10 mouse cellular contexts compared by ENCODE assay signal in the genomic region with DNA sequence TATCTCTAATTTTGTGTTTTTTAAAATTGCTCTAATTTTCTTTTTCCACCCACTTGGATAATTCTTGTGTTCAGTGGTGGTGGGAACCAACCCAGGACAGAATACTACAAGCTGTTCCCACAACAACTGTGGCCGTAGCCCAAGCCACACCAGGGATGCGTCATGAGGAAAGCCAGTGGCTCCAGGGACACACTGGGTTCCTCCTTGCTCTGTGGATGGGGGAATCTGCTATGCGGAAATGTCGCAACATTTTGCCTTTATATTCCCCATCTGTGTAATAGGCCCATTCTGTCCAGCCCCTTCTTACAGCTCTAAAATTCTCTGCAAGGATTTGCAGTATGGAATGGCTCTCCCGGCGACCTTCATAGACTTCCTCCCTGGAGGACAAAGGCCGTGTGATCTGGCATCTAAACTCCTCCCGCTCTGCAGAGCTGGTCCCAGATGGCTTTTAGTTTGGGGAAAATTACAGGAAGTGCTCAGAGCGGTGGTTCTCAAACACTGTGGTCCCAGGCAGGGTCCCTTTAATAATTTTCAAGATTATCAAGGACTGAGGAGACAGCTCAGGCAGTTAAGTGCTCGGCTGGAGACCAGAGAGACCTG. TPM values are rescaled to one million over a fixed set of nuclear protein-coding genes. Genes with fewer than 3 reads are reported as not detected.
DNase-seq lines count a peak whose midpoint lies in the region; ATAC-seq and TF ChIP-seq lines count a peak whose summit lies in the region.
"Had no signal": no experiment of that assay in that cellular context is flagged by ENCODE, and none has a peak within 500 bp of the region (broad histone marks: within the 10 kb centered on the region; RNA-seq: fewer than 3 reads in every experiment).

No protein-coding gene starts in this region.

- H3K9ac ChIP-seq in heart, embryonic 12.5 days = no peak overlapping the region
- no peak overlapping the region for H3K9ac ChIP-seq in heart, adult 2 months (ENCODE audit: low read depth, low read length)
- H3K9ac ChIP-seq in liver, embryonic 11.5 days (ENCODE audit: low read depth, low read length) = no peak overlapping the region

- H3K4me3 ChIP-seq in heart, embryonic 12.5 days = no peak overlapping the region
- no peak overlapping the region for H3K4me3 ChIP-seq in C2C12 (ENCODE audit: insufficient read depth, poor library complexity, severe bottlenecking)
- no peak overlapping the region for H3K4me3 ChIP-seq in heart, adult 2 months
- H3K4me3 ChIP-seq in limb, embryonic 10.5 days = no peak overlapping the region
- H3K4me3 ChIP-seq in liver, embryonic 11.5 days (ENCODE audit: low read depth, low read length) = no peak overlapping the region
- H3K4me3 ChIP-seq: erythroblast, embryonic 14.5 days had no signal

- WGBS in heart, embryonic 12.5 days = 64% methylated on average over 10 of the region's 10 CpGs
- 43% methylated on average over 10 of the region's 10 CpGs for WGBS in heart, adult 2 months
- WGBS in limb, embryonic 10.5 days = 66% methylated on average over 10 of the region's 10 CpGs
- WGBS in liver, embryonic 11.5 days = 60% methylated on average over 10 of the region's 10 CpGs

- ATAC-seq in heart, embryonic 12.5 days (ENCODE audit: insufficient number of reproducible peaks, low FRiP score) = no peak
- no peak for ATAC-seq in liver, embryonic 11.5 days (replicated peaks; ENCODE audit: low FRiP score)

- H3K9me3 ChIP-seq in heart, embryonic 12.5 days (replicated peaks) = no peaks in the 10 kb centered on the region
- H3K9me3 ChIP-seq in limb, embryonic 10.5 days (replicated peaks) = no peaks in the 10 kb centered on the region
- no peaks in the 10 kb centered on the region for H3K9me3 ChIP-seq in liver, embryonic 11.5 days (ENCODE audit: control insufficient read depth, low read length)

- H3K27ac ChIP-seq in heart, embryonic 12.5 days (ENCODE audit: poor library complexity, severe bottlenecking) = no peak overlapping the region
- peak overlapping the region; percentile 51 for H3K27ac ChIP-seq in heart, adult 2 months
- peak overlapping the region; percentile 72 for H3K27ac ChIP-seq in limb, embryonic 10.5 days
- no peak overlapping the region for H3K27ac ChIP-seq in liver, embryonic 11.5 days (ENCODE audit: low read depth, low read length)

- no peak for TF ChIP-seq EP300 in heart, adult 2 months (IDR thresholded peaks at IDR 0.05; ENCODE audit: insufficient read depth, low read depth, low read length)

- no peaks in the 10 kb centered on the region for H3K79me3 ChIP-seq in C2C12 (ENCODE audit: low read depth)

- H3K4me2 ChIP-seq in heart, embryonic 12.5 days = no peak overlapping the region
- H3K4me2 ChIP-seq in liver, embryonic 11.5 days = no peak overlapping the region

- H3K36me3 ChIP-seq in heart, embryonic 12.5 days = no peaks in the 10 kb centered on the region
- H3K36me3 ChIP-seq in C2C12 (ENCODE audit: control insufficient read depth, insufficient read depth) = no peaks in the 10 kb centered on the region
- no peaks in the 10 kb centered on the region for H3K36me3 ChIP-seq in heart, adult 2 months (ENCODE audit: control insufficient read depth, insufficient read depth, low read length)
- no peaks in the 10 kb centered on the region for H3K36me3 ChIP-seq in limb, embryonic 10.5 days
- H3K36me3 ChIP-seq in liver, embryonic 11.5 days (ENCODE audit: control insufficient read depth, insufficient read depth, low read length) = no peaks in the 10 kb centered on the region

- intact Hi-C loops in heart, adult 2 months (cut with DNase I) = no loop called here

- TF ChIP-seq CTCF in C2C12 (IDR thresholded peaks at IDR 0.05; ENCODE audit: control insufficient read depth, insufficient read depth, insufficient read length) = no peak
- TF ChIP-seq CTCF in heart, adult 2 months (IDR thresholded peaks at IDR 0.05) = no peak

- H3K4me1 ChIP-seq in heart, embryonic 12.5 days (replicated peaks) = peaks cover 8% of the 10 kb centered on the region; the same call in 1 of the 2 replicates
- H3K4me1 ChIP-seq in heart, adult 2 months (ENCODE audit: control insufficient read depth, insufficient read depth, low read length) = peaks cover 3% of the 10 kb centered on the region
- H3K4me1 ChIP-seq in limb, embryonic 10.5 days = peaks cover 41% of the 10 kb centered on the region
- H3K4me1 ChIP-seq in liver, embryonic 11.5 days (replicated peaks; ENCODE audit: control insufficient read depth, insufficient read depth, low read length) = peaks cover 6% of the 10 kb centered on the region; the same call in 1 of the 2 replicates

- no peak overlapping the region for H3ac ChIP-seq in C2C12 (ENCODE audit: control insufficient read depth, insufficient read length, low read depth)

- H3K79me2 ChIP-seq in C2C12 (ENCODE audit: control insufficient read depth, insufficient read depth) = no peaks in the 10 kb centered on the region
- no peaks in the 10 kb centered on the region for H3K79me2 ChIP-seq in heart, adult 2 months (replicated peaks; ENCODE audit: control insufficient read depth, insufficient read depth, low read length)

- TF ChIP-seq POLR2A in heart, adult 2 months (IDR thresholded peaks at IDR 0.05; ENCODE audit: insufficient read depth, low read depth, low read length) = no peak

- H3K27me3 ChIP-seq in heart, embryonic 12.5 days (replicated peaks) = no peaks in the 10 kb centered on the region; the same call in 1 of the 2 replicates
- H3K27me3 ChIP-seq in C2C12 (ENCODE audit: control insufficient read depth, insufficient read depth, insufficient read length) = no peaks in the 10 kb centered on the region
- no peaks in the 10 kb centered on the region for H3K27me3 ChIP-seq in heart, adult 2 months (ENCODE audit: control insufficient read depth, insufficient read depth, low read length)
- peaks cover 3% of the 10 kb centered on the region; the same call in 1 of the 2 replicates for H3K27me3 ChIP-seq in limb, embryonic 10.5 days (ENCODE audit: low read depth, poor library complexity, severe bottlenecking)
- no peaks in the 10 kb centered on the region for H3K27me3 ChIP-seq in liver, embryonic 11.5 days (replicated peaks; ENCODE audit: control insufficient read depth, insufficient read depth, low read length)

- DNase-seq in heart, adult 11 months = peak; percentile 97
- DNase-seq in heart, adult 2 months = peak; percentile 51 to 69
- DNase-seq in limb, embryonic 10.5 days (ENCODE audit: low spot score) = no peak
- no peak for DNase-seq in liver, embryonic 11.5 days (ENCODE audit: low spot score)
- DNase-seq in ovary, adult 18-20 months (ENCODE audit: low spot score) = no peak
- no peak for DNase-seq in cerebellum, adult 9-11 months
- DNase-seq: left cerebral cortex, postnatal 4 days had no signal

TF ChIP-seq in C2C12, 6 proteins besides CTCF, POLR2A, EP300 and RAD21:
- TF ChIP-seq FOSL1 (IDR thresholded peaks at IDR 0.05; ENCODE audit: insufficient read depth, low read length, poor library complexity, severe bottlenecking) (no peak), CEBPB (IDR thresholded peaks at IDR 0.05; ENCODE audit: low read depth) (peak; percentile 26)

RNA-seq across cellular contexts. Expression of a gene that starts 53.6 kb away (rescaled TPM):
- polyA plus RNA-seq in heart, embryonic 12.5 days (2016; fragmentation: Nextera tagmentation; extraction: Ambion mirVana) = 0.78 and 1.2 TPM in 2 replicates
- 6.1 TPM for polyA plus RNA-seq in C2C12 (2012; fragmentation: generic; extraction: Trizol)
- under 1 TPM; 0.07 to 0.08 TPM for total RNA-seq in heart, adult 2 months (2021)
- 0.08 and 0.09 TPM in 2 replicates for polyA plus RNA-seq in heart, adult 2 months (2012; rRNA removed)
- 0.13 and 0.15 TPM in 2 replicates for polyA plus RNA-seq in limb, embryonic 10.5 days (2016; fragmentation: Nextera tagmentation; extraction: Ambion mirVana)
- 0.61 and 0.73 TPM in 2 replicates for polyA plus RNA-seq in liver, embryonic 11.5 days (2014; fragmentation: Nextera tagmentation; extraction: Ambion mirVana)
- polyA plus RNA-seq: erythroblast, embryonic 14.5 days had no signal

Comparison
In these comparisons a context has a peak if more than half of its experiments do, and no peak if none do; other contexts are left out.
1. H3K27ac ChIP-seq: peak in heart, adult 2 months (single experiment) and limb, embryonic 10.5 days (single experiment); none in heart, embryonic 12.5 days (single experiment) and liver, embryonic 11.5 days (single experiment).
2. DNase-seq: peak in heart, adult 11 months (single experiment) and heart, adult 2 months (2 of 2); none in limb, embryonic 10.5 days (single experiment), liver, embryonic 11.5 days (single experiment), ovary, adult 18-20 months (single experiment) and cerebellum, adult 9-11 months (single experiment).